In the genomic region with DNA sequence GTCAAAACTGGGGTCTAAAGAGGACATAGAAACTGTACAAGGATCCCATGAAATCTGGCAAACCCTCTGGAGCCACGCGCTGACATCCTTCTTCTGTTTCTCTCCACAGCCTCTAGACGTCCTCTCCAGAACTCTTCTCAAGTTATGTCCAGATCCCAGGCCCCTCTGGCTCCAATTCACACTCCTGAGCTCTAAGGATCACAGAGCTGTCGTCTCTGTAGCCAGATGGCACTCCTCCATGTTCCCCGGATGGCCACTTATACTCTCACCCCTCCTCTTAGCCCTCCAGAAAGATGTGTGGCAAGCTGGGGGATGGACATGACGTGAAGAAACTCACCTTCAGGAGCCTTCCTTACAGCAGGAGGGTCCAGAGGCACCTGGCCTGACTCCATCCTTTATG, we compare ENCODE assay signal across 23 mouse cellular contexts. TPM values are rescaled to one million over a fixed set of nuclear protein-coding genes. Genes with fewer than 3 reads are reported as not detected.
A peak's percentile ranks its signal among the peaks of the same experiment; 100 is the strongest.
DNase-seq lines count a peak whose midpoint lies in the region; ATAC-seq and TF ChIP-seq lines count a peak whose summit lies in the region.
"Had no signal": no experiment of that assay in that cellular context is flagged by ENCODE, and none has a peak within 500 bp of the region (broad histone marks: within the 10 kb centered on the region; RNA-seq: fewer than 3 reads in every experiment).

No protein-coding gene starts in this region.

- DNase-seq in gastrocnemius, adult 2 months: peak; percentile 78
- DNase-seq in gastrocnemius, postnatal 4 days (ENCODE audit: low spot score in 2 of 2): no peak
- DNase-seq in heart, postnatal 4 days: peak; percentile 37
- no peak for DNase-seq in heart, postnatal 25 days (ENCODE audit: low spot score)
- DNase-seq in skeletal muscle tissue, adult 2 months (ENCODE audit: low read depth, low spot score): peak; percentile 61
- DNase-seq: cerebellum, adult 11 months; cerebellum, adult 8-10 months; cerebellum, postnatal 36 days; kidney, adult 11 months had no signal

- no peaks in the 10 kb centered on the region for H3K9me3 ChIP-seq in megakaryocyte, embryonic 14.5 days
- H3K9me3 ChIP-seq: embryonic facial prominence, embryonic 13.5 days; forebrain, embryonic 12.5 days; G1E; hindbrain, embryonic 13.5 days had no signal

- H3K4me3 ChIP-seq in gastrocnemius, adult 2 months: no peak overlapping the region
- peak overlapping the region; percentile 90 for H3K4me3 ChIP-seq in megakaryocyte, embryonic 14.5 days (replicated peaks)
- H3K4me3 ChIP-seq: embryonic facial prominence, embryonic 13.5 days; forebrain, embryonic 12.5 days had no signal

- peak overlapping the region; percentile 96 for H3K27ac ChIP-seq in gastrocnemius, adult 2 months

- peaks cover 69% of the 10 kb centered on the region for H3K4me1 ChIP-seq in megakaryocyte, embryonic 14.5 days

- no peak for ATAC-seq in megakaryocyte, adult 5-6 weeks (ENCODE audit: poor library complexity, severe bottlenecking)

- TF ChIP-seq CTCF in gastrocnemius, adult 2 months (IDR thresholded peaks at IDR 0.05): no peak

- intact Hi-C loops in gastrocnemius, adult 2 months (cut with DNase I): loop anchor here (10.0 kb wide), 1 partner anchor 107 kb away; no protein-coding TSS in a partner anchor
- intact Hi-C loops in heart, postnatal 25 days (cut with DNase I): loop anchor here (5.0 kb wide), 1 partner anchor 75 kb away; a partner anchor contains a TSS

- H3K36me3 ChIP-seq in megakaryocyte, embryonic 14.5 days (replicated peaks; ENCODE audit: low read length): peaks cover 9% of the 10 kb centered on the region
- H3K36me3 ChIP-seq: embryonic facial prominence, embryonic 13.5 days; forebrain, embryonic 12.5 days; hindbrain, embryonic 13.5 days had no signal

- no peaks in the 10 kb centered on the region for H3K27me3 ChIP-seq in megakaryocyte, embryonic 14.5 days (replicated peaks)
- H3K27me3 ChIP-seq: embryonic facial prominence, embryonic 13.5 days; forebrain, embryonic 12.5 days; hindbrain, embryonic 13.5 days had no signal

RNA-seq across cellular contexts. Expression of a gene that starts 15.5 kb away (rescaled TPM):
- 10 to 100 TPM; 55.5 to 61.6 TPM for total RNA-seq in gastrocnemius, adult 2 months (2021)
- 10 to 100 TPM; 42.5 to 57.1 TPM for total RNA-seq in gastrocnemius, postnatal 4 days (2021)
- 100 to 1,000 TPM; 764 to 831 TPM for total RNA-seq in heart, postnatal 4 days (2021)
- total RNA-seq in heart, postnatal 25 days (2021): 100 to 1,000 TPM; 481 to 520 TPM
- polyA plus RNA-seq in megakaryocyte, embryonic 14.5 days (2012; ENCODE audit: insufficient read depth, low replicate concordance): 2.8 and 5.0 TPM in 2 replicates
- 0.38 and 3.9 TPM in 2 replicates for total RNA-seq in megakaryocyte, adult 5-6 weeks (2015)
- 1.8 TPM in 1 of 2 replicates, not detected in the other for total RNA-seq in megakaryocyte, adult 5-6 weeks (2017)

RNA-seq across cellular contexts. Expression of a gene that starts 30.7 kb away (rescaled TPM):
- not detected for total RNA-seq in gastrocnemius, adult 2 months (2021)
- not detected for total RNA-seq in gastrocnemius, postnatal 4 days (2021)
- 1 to 10 TPM; 1.1 to 1.6 TPM for total RNA-seq in heart, postnatal 4 days (2021)
- total RNA-seq in heart, postnatal 25 days (2021): not detected
- polyA plus RNA-seq in megakaryocyte, embryonic 14.5 days (2012; ENCODE audit: insufficient read depth, low replicate concordance): 272 and 1,896 TPM in 2 replicates
- not detected in 2 replicates for total RNA-seq in megakaryocyte, adult 5-6 weeks (2015)
- not detected in 2 replicates for total RNA-seq in megakaryocyte, adult 5-6 weeks (2017)
- total RNA-seq: adrenal gland, postnatal 10 days; adrenal gland, postnatal 4 days; hematopoietic stem cell, adult 5-6 weeks; hindbrain, postnatal 0 days had no signal
- polyA plus RNA-seq: brain, embryonic 14.5 days; embryonic facial prominence, embryonic 13.5 days; forebrain, embryonic 12.5 days; forebrain, embryonic 16.5 days; frontal cortex, adult 2 months; hindbrain, embryonic 13.5 days; hindbrain, postnatal 0 days had no signal

RNA-seq across cellular contexts. Expression of a gene that starts 30.8 kb away (rescaled TPM):
- total RNA-seq in gastrocnemius, adult 2 months (2021): 100 to 1,000 TPM; 138 to 190 TPM
- total RNA-seq in gastrocnemius, postnatal 4 days (2021): 100 to 1,000 TPM; 109 to 129 TPM
- 100 to 1,000 TPM; 203 to 222 TPM for total RNA-seq in heart, postnatal 4 days (2021)
- total RNA-seq in heart, postnatal 25 days (2021): 100 to 1,000 TPM; 261 to 277 TPM
- 25.9 and 292 TPM in 2 replicates for polyA plus RNA-seq in megakaryocyte, embryonic 14.5 days (2012; ENCODE audit: insufficient read depth, low replicate concordance)
- total RNA-seq in megakaryocyte, adult 5-6 weeks (2015): 89.3 and 106 TPM in 2 replicates
- 210 and 268 TPM in 2 replicates for total RNA-seq in megakaryocyte, adult 5-6 weeks (2017)

RNA-seq across cellular contexts. Expression of a gene that starts 35.6 kb away (rescaled TPM):
- not detected for total RNA-seq in gastrocnemius, adult 2 months (2021)
- total RNA-seq in gastrocnemius, postnatal 4 days (2021): under 1 TPM in 1 of 2 experiments, not detected in 1; 0.20 TPM
- under 1 TPM in 1 of 2 experiments, not detected in 1; 0.09 TPM for total RNA-seq in heart, postnatal 4 days (2021)
- not detected for total RNA-seq in heart, postnatal 25 days (2021)
- not detected in 2 replicates for polyA plus RNA-seq in megakaryocyte, embryonic 14.5 days (2012; ENCODE audit: insufficient read depth, low replicate concordance)
- not detected in 2 replicates for total RNA-seq in megakaryocyte, adult 5-6 weeks (2015)
- total RNA-seq in megakaryocyte, adult 5-6 weeks (2017): not detected in 2 replicates
- total RNA-seq: hematopoietic stem cell, adult 5-6 weeks had no signal
- polyA plus RNA-seq: G1E; intestine, embryonic 14.5 days had no signal

RNA-seq across cellular contexts. Expression of a gene that starts 55.4 kb away (rescaled TPM):
- 1 to 10 TPM; 5.3 to 6.3 TPM for total RNA-seq in gastrocnemius, adult 2 months (2021)
- total RNA-seq in gastrocnemius, postnatal 4 days (2021): 1 to 10 TPM; 1.5 to 2.0 TPM
- total RNA-seq in heart, postnatal 4 days (2021): 1 to 10 TPM; 5.8 to 5.9 TPM
- total RNA-seq in heart, postnatal 25 days (2021): 1 to 10 TPM; 6.5 to 8.4 TPM
- polyA plus RNA-seq in megakaryocyte, embryonic 14.5 days (2012; ENCODE audit: insufficient read depth, low replicate concordance): not detected in 2 replicates
- 0.38 TPM in 1 of 2 replicates, not detected in the other for total RNA-seq in megakaryocyte, adult 5-6 weeks (2015)
- not detected in 2 replicates for total RNA-seq in megakaryocyte, adult 5-6 weeks (2017)
- total RNA-seq: hematopoietic stem cell, adult 5-6 weeks had no signal
- polyA plus RNA-seq: G1E had no signal

Comparison
In these comparisons a context has a peak if more than half of its experiments do, and no peak if none do; other contexts are left out.
1. DNase-seq: peak in gastrocnemius, adult 2 months (single experiment), heart, postnatal 4 days (single experiment) and skeletal muscle tissue, adult 2 months (single experiment); none in gastrocnemius, postnatal 4 days (0 of 2) and heart, postnatal 25 days (single experiment).
2. RNA of a gene that starts 15.5 kb away (total RNA-seq): 764 to 831 TPM in heart, postnatal 4 days, 481 to 520 TPM in heart, postnatal 25 days, 55.5 to 61.6 TPM in gastrocnemius, adult 2 months and 42.5 to 57.1 TPM in gastrocnemius, postnatal 4 days; 0.38 to 3.9 TPM in megakaryocyte, adult 5-6 weeks; every median in the first group is over 4 times any median in the second.